Mouse (Mus musculus) lung, adult 2 months (tissue): ENCODE results near the gene Acsl4. TPM values are rescaled to one million over a fixed set of nuclear protein-coding genes. Genes with fewer than 3 reads are reported as not detected.

Experiments used
- DNase-seq: peaks from one replicate; pipeline ENCODE4 v3.0.0; 2022
- H3K4me1 ChIP-seq: fragments of 200-500 bp; 2 replicates; pipeline ENCODE4 v1.6.1; 2011; ENCODE audit warnings: low read length; ENCODE audit not compliant: control insufficient read depth, insufficient read depth
- H3K4me3 ChIP-seq: fragments of 200-500 bp; replicated peaks from 2 replicates; pipeline ENCODE3; 2011; ENCODE audit warnings: low read depth, mild to moderate bottlenecking, control low read depth, low read length; ENCODE audit errors: extremely low read depth
- CTCF ChIP-seq: fragments of 200-500 bp; IDR thresholded peaks from 2 replicates; pipeline ENCODE4 v1.5.1; 2011; ENCODE audit warnings: mild to moderate bottlenecking, low read length, control low read depth; ENCODE audit not compliant: insufficient read depth
- POLR2A ChIP-seq: fragments of 200-500 bp; IDR thresholded peaks from 2 replicates; pipeline ENCODE4 v1.6.1; 2011; ENCODE audit warnings: low read depth, mild to moderate bottlenecking, control low read depth, low read length, borderline replicate concordance; ENCODE audit errors: extremely low read depth
- WGBS: fragments of 180-500 bp; shearing (Covaris S2); methylation state at CpG from one replicate; pipeline ENCODE4 v1.1.7; 2018; 5-methylcytosine and 5-hydroxymethylcytosine counted together
- polyA plus RNA-seq: library from polyadenylated mRNA; depleted of rRNA; stranded (reverse); fragments of >200 nt; gene quantifications from 2 replicates; pipeline ENCODE4 v1.2.3, GENCODE M21; 2012

Acsl4 gene
- polyA plus RNA-seq, 1 experiment = 17.8 TPM

- no peak for TF ChIP-seq POLR2A
- TF ChIP-seq CTCF = no peak
- 37% methylated on average over 7 of the region's 7 CpGs for WGBS
- no peak for DNase-seq
- H3K4me3 ChIP-seq = peak overlapping the region; percentile 95
- no peaks in the 10 kb centered on the region; the same call in 1 of the 2 replicates for H3K4me1 ChIP-seq
Measured at GRCm38 (mm10) chrX:142390909-142391265, 552 bp upstream of the Acsl4 start.

GRCm38 (mm10) chrX:142389581-142390159 is 665 bp downstream of the Acsl4 start:
- WGBS = 29% methylated on average over 22 of the region's 22 CpGs
- H3K4me3 ChIP-seq = peak overlapping the region; percentile 95
- H3K4me1 ChIP-seq = no peaks in the 10 kb centered on the region; the same call in 1 of the 2 replicates
- DNase-seq = peak; percentile 34
- no peak for TF ChIP-seq POLR2A
- TF ChIP-seq CTCF = no peak

DNA sequence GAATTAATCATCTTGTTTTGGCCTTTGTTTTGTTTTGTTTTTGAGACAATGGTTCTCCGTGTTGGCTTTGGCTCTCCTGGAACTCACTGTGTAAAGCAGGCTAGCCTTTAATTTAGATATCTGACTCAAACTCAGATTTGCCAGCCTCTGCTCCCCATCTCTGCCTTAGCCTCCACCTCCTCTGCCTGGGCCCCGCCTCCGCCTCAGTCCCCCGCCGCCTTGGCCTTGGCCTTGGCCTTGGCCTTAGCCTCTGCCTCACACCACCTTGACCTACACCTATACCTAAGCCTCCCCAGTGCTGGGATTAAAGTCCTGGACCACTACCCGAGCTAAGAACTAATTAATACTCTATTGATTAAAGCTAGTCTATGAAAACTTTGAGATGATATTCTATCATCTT is 2.2 kb downstream of the Acsl4 start:
- Histone ChIP-seq H3K4me1 (no peaks in the 10 kb centered on the region; the same call in 1 of the 2 replicates), H3K4me3 (peak overlapping the region; percentile 38)
- DNase-seq = peak; percentile 4
- TF ChIP-seq CTCF (no peak), POLR2A (no peak)
- 78% methylated on average over 6 of the region's 6 CpGs for WGBS

GRCm38 (mm10) chrX:142387634-142388033 is 2.7 kb downstream of the Acsl4 start:
- DNase-seq = no peak
- H3K4me1 ChIP-seq = peaks cover under 1% of the 10 kb centered on the region; the same call in 1 of the 2 replicates
- 81% methylated on average over 1 of the region's 1 CpGs for WGBS
- TF ChIP-seq POLR2A (no peak), CTCF (0 out of 2 replicates have a peak, but pooled peaks have one; percentile 18)
- no peak overlapping the region for H3K4me3 ChIP-seq

DNA sequence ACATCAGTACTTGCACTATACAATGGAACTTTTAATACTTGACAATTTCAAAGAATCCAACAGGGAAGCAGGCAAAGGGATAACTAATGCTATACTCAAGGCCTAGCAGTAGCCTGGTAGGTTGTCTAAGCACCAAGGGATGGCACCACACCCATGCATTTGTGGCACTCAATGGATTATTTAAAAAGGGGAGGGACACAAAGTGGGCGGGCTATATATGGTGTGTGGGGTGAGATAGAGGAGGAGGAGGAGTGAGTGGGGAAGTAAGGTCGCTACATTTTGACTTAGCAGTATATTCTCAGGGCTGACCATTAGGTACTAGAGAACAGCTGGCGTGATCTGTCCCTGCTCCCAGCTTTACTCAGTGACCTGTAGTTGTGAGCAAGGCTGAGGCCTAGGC is 5.4 kb downstream of the Acsl4 start:
- H3K4me3 ChIP-seq = no peak overlapping the region
- whole genome bisulfite sequencing = 65% methylated on average over 3 of the region's 3 CpGs
- DNase-seq = no peak

GRCm38 (mm10) chrX:142379894-142380293 is 10.4 kb downstream of the Acsl4 start:
- Histone ChIP-seq H3K4me3 (no peak overlapping the region), H3K4me1 (peaks cover 6% of the 10 kb centered on the region; the same call in 1 of the 2 replicates)
- WGBS = 60% methylated on average over 6 of the region's 6 CpGs
- TF ChIP-seq POLR2A (no peak), CTCF (no peak)
- no peak for DNase-seq

More for the DNA sequence above, 5.4 kb downstream of the Acsl4 start:
- peaks cover 2% of the 10 kb centered on the region; the same call in 1 of the 2 replicates for H3K4me1 ChIP-seq
- TF ChIP-seq CTCF = no peak
- TF ChIP-seq POLR2A = no peak

GRCm38 (mm10) chrX:142378048-142378447 is 12.3 kb downstream of the Acsl4 start:
- TF ChIP-seq CTCF (peak; percentile 10; the same call in 1 of the 2 replicates), POLR2A (no peak)
- Histone ChIP-seq H3K4me1 (peaks cover 6% of the 10 kb centered on the region; the same call in 1 of the 2 replicates), H3K4me3 (no peak overlapping the region)
- no peak for DNase-seq
- WGBS = 81% methylated on average over 6 of the region's 6 CpGs

GRCm38 (mm10) chrX:142377358-142377757 is 13.0 kb downstream of the Acsl4 start:
- no peak for DNase-seq
- no peak overlapping the region for H3K4me3 ChIP-seq
- peaks cover 3% of the 10 kb centered on the region; the same call in 1 of the 2 replicates for H3K4me1 ChIP-seq
- 56% methylated on average over 3 of the region's 3 CpGs for WGBS
- TF ChIP-seq POLR2A (no peak), CTCF (no peak)

DNA sequence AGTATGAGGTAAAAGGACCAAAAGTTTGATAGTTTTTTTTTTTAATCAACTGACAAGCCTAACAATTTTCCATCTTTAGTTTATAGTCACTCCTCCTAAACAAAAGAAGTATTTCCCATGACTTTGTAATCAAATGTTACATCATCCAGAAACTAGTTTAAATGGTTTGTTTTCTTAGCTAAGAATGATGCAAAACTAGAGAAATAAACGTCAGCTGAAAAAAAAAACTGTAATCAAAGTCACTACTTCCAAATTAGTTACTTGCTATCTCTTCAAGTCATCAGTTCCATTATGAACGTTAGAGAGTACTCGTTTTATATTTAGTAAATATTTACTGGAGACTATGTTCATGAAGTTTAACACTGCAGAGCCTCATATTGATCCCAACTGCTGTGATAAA is 13.6 kb downstream of the Acsl4 start:
- 39% methylated on average over 3 of the region's 3 CpGs for WGBS
- TF ChIP-seq CTCF = no peak
- H3K4me3 ChIP-seq = no peak overlapping the region
- DNase-seq = no peak
- H3K4me1 ChIP-seq = peaks cover 3% of the 10 kb centered on the region; the same call in 1 of the 2 replicates

DNA sequence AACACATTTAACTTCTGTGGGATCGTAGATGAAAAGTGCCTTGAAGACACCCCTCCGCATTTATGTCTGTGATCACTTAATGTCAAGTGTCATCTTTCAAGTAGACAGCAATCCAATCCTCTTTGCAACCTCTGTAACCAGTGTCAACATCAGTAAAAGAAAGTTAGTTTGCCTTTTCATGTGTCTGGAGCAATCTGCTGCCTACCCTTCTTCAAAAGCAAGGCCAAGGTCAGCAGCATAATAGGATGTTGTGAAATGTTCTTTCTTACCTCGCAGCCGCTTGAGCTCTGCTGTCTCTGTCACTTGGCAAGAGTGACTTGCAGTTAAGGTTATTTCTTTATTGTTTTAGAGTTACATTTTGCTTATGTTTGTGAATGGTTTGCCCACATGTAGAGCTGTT is 14.8 kb downstream of the Acsl4 start:
- DNase-seq = no peak

More for the DNA sequence above, 14.8 kb downstream of the Acsl4 start:
- peaks cover 3% of the 10 kb centered on the region; the same call in 1 of the 2 replicates for H3K4me1 ChIP-seq
- no peak overlapping the region for H3K4me3 ChIP-seq
- TF ChIP-seq POLR2A (no peak), CTCF (no peak)
- WGBS = 66% methylated on average over 4 of the region's 4 CpGs
